Comparison of ENCODE assay signal across 9 mouse cellular contexts in the genomic region with DNA sequence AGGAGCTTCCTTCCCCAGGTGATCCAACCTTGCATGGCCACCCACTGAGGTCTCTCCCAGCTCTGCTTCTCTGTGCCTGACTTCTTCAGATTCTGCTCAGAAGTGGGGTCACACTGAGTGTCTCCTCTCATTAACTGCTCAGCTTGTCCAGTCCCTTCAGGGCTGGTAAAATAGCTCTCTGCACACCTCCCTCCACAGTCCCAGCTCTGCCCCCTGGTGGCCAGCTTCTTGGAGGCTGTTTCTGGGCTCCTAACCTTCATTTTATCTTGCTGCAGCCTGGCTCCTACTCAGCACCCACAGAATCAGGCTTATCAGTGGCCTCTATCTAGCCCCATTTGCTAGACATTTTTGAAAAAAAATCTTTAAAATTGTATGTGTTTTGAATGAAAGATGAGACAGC. TPM values are rescaled to one million over a fixed set of nuclear protein-coding genes. Genes with fewer than 3 reads are reported as not detected.
A peak's percentile ranks its signal among the peaks of the same experiment; 100 is the strongest.
DNase-seq lines count a peak whose midpoint lies in the region; ATAC-seq lines count a peak whose summit lies in the region.
"Had no signal": no experiment of that assay in that cellular context is flagged by ENCODE, and none has a peak within 500 bp of the region (broad histone marks: within the 10 kb centered on the region; RNA-seq: fewer than 3 reads in every experiment).

No protein-coding gene starts in this region.

- no peak overlapping the region for H3K4me3 ChIP-seq in hindbrain, embryonic 15.5 days
- no peak overlapping the region for H3K4me3 ChIP-seq in midbrain, embryonic 13.5 days (replicated peaks)
- H3K4me3 ChIP-seq: lung, embryonic 15.5 days had no signal

- no peaks in the 10 kb centered on the region for H3K9me3 ChIP-seq in hindbrain, embryonic 15.5 days
- H3K9me3 ChIP-seq in midbrain, embryonic 13.5 days, result no peaks in the 10 kb centered on the region
- H3K9me3 ChIP-seq: lung, embryonic 15.5 days had no signal

- H3K4me2 ChIP-seq in hindbrain, embryonic 15.5 days, result no peak overlapping the region
- H3K4me2 ChIP-seq in midbrain, embryonic 13.5 days (replicated peaks), result no peak overlapping the region
- H3K4me2 ChIP-seq: lung, embryonic 15.5 days had no signal

- H3K27ac ChIP-seq in hindbrain, embryonic 15.5 days (replicated peaks), result no peak overlapping the region
- no peak overlapping the region for H3K27ac ChIP-seq in midbrain, embryonic 13.5 days
- H3K27ac ChIP-seq: lung, embryonic 15.5 days had no signal

- H3K36me3 ChIP-seq in hindbrain, embryonic 15.5 days, result no peaks in the 10 kb centered on the region
- H3K36me3 ChIP-seq in midbrain, embryonic 13.5 days, result no peaks in the 10 kb centered on the region
- H3K36me3 ChIP-seq: lung, embryonic 15.5 days had no signal

- H3K9ac ChIP-seq in hindbrain, embryonic 15.5 days, result no peak overlapping the region
- no peak overlapping the region for H3K9ac ChIP-seq in midbrain, embryonic 13.5 days (replicated peaks)
- H3K9ac ChIP-seq: lung, embryonic 15.5 days had no signal

- intact Hi-C loops in heart, postnatal 14 days (cut with DNase I), result loop anchor here (2.0 to 5.0 kb wide), 3 partner anchors 194 to 926 kb away; no protein-coding TSS in a partner anchor

- ATAC-seq in hindbrain, embryonic 15.5 days (ENCODE audit: low FRiP score, low read depth), result 0 out of 2 replicates have a peak, but pooled peaks have one; percentile 20
- ATAC-seq in midbrain, embryonic 13.5 days, result peak; percentile 41

- peaks cover 2% of the 10 kb centered on the region for H3K27me3 ChIP-seq in hindbrain, embryonic 15.5 days
- peaks cover 10% of the 10 kb centered on the region for H3K27me3 ChIP-seq in midbrain, embryonic 13.5 days

- DNase-seq in heart, postnatal 14 days, result peak; percentile 69 to 79
- DNase-seq in heart, adult 9 months (ENCODE audit: low spot score in 2 of 2), result no peak
- DNase-seq in adrenal gland, postnatal 10 days, result peak; percentile 89
- peak; percentile 75 for DNase-seq in embryo, embryonic 11 days
- peak; percentile 48 to 88 for DNase-seq in layer of hippocampus, postnatal 25 days (ENCODE audit: extremely low spot score in 1 of 2, low spot score in 1 of 2)
- peak; percentile 32 to 50 for DNase-seq in thymus, postnatal 36 days

- 0 out of 2 replicates have a peak, but pooled peaks cover 2% of the 10 kb centered on the region for H3K4me1 ChIP-seq in hindbrain, embryonic 15.5 days (replicated peaks)
- H3K4me1 ChIP-seq in midbrain, embryonic 13.5 days (replicated peaks), result peaks cover 2% of the 10 kb centered on the region; the same call in 1 of the 2 replicates

RNA-seq across cellular contexts. Expression of a gene that starts 6.4 kb away (rescaled TPM):
- under 1 TPM in 1 of 2 experiments, not detected in 1; 0.24 TPM for total RNA-seq in heart, postnatal 14 days (2021)
- total RNA-seq in adrenal gland, postnatal 10 days (2021), result 10 to 100 TPM; 12.7 to 17.7 TPM
- 0.41 and 0.82 TPM in 2 replicates for polyA plus RNA-seq in hindbrain, embryonic 15.5 days (2015; fragmentation: Nextera tagmentation; extraction: Ambion mirVana)
- total RNA-seq in layer of hippocampus, postnatal 25 days (2021), result 1 to 10 TPM; 1.0 to 1.7 TPM
- polyA plus RNA-seq in midbrain, embryonic 13.5 days (2015; fragmentation: Nextera tagmentation; extraction: Ambion mirVana), result 0.98 and 1.4 TPM in 2 replicates

RNA-seq across cellular contexts. Expression of a gene that starts 16.1 kb away (rescaled TPM):
- total RNA-seq in heart, postnatal 14 days (2021), result not detected
- under 1 TPM; 0.39 to 0.70 TPM for total RNA-seq in adrenal gland, postnatal 10 days (2021)
- 0.35 and 0.40 TPM in 2 replicates for polyA plus RNA-seq in hindbrain, embryonic 15.5 days (2015; fragmentation: Nextera tagmentation; extraction: Ambion mirVana)
- under 1 TPM; 0.15 to 0.42 TPM for total RNA-seq in layer of hippocampus, postnatal 25 days (2021)
- polyA plus RNA-seq in midbrain, embryonic 13.5 days (2015; fragmentation: Nextera tagmentation; extraction: Ambion mirVana), result 0.05 TPM in 1 of 2 replicates, not detected in the other

Comparison
In these comparisons a context has a peak if more than half of its experiments do, and no peak if none do; other contexts are left out.
1. DNase-seq: peak in heart, postnatal 14 days (2 of 2), adrenal gland, postnatal 10 days (single experiment), embryo, embryonic 11 days (single experiment), layer of hippocampus, postnatal 25 days (2 of 2) and thymus, postnatal 36 days (2 of 2); none in heart, adult 9 months (0 of 2).
2. RNA of a gene that starts 6.4 kb away (total RNA-seq): 12.7 to 17.7 TPM in adrenal gland, postnatal 10 days; 1.0 to 1.7 TPM in layer of hippocampus, postnatal 25 days and 0.24 TPM in heart, postnatal 14 days; every median in the first group is over 4 times any median in the second.